Mouse (Mus musculus) brain, embryonic 14.5 days (tissue): ENCODE results near the gene Ube2i.

ENCODE experiments used
- CTCF ChIP-seq: fragments of 200-500 bp; IDR thresholded peaks from 2 replicates; pipeline ENCODE4 v1.5.1; 2012; ENCODE audit warnings: inconsistent platforms, mild to moderate bottlenecking, moderate library complexity, borderline replicate concordance; ENCODE audit not compliant: insufficient read depth, insufficient read length; ENCODE audit errors: extremely low read depth
- POLR2A ChIP-seq: fragments of 200-500 bp; IDR thresholded peaks from 2 replicates; pipeline ENCODE4 v1.6.1; 2012; ENCODE audit warnings: mild to moderate bottlenecking, inconsistent platforms, borderline replicate concordance; ENCODE audit not compliant: poor library complexity, insufficient read depth, insufficient read length, severe bottlenecking; ENCODE audit errors: extremely low read depth

DNA sequence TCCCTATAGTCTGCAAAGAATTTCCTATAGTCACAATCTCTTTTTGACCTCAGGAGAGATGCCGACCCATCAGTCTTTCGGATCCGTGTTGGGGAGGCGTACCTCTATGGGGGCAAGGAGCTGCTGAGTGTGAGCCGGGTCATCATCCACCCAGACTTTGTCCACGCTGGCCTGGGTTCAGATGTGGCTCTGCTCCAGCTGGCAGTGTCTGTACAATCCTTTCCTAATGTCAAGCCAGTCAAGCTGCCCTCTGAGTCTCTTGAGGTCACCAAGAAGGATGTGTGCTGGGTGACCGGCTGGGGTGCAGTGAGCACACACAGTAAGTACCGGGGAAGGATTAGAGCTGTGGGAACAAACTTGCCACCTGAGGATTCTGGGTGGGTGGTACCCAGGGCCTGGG is 46.4 kb upstream of the Ube2i start:
- TF ChIP-seq CTCF (no peak), POLR2A (no peak)
